11 mouse cellular contexts compared by ENCODE assay signal in genomic region chr12:33480975-33481374, GRCm38 (mm10). TPM values are rescaled to one million over a fixed set of nuclear protein-coding genes. Genes with fewer than 3 reads are reported as not detected.
DNase-seq lines count a peak whose midpoint lies in the region; ATAC-seq and TF ChIP-seq lines count a peak whose summit lies in the region.
"Had no signal": no experiment of that assay in that cellular context is flagged by ENCODE, and none has a peak within 500 bp of the region (broad histone marks: within the 10 kb centered on the region; RNA-seq: fewer than 3 reads in every experiment).

No protein-coding gene starts in this region.

- H3K4me2 ChIP-seq in intestine, postnatal 0 days (replicated peaks; ENCODE audit: low read depth): no peak overlapping the region
- no peak overlapping the region for H3K4me2 ChIP-seq in intestine, embryonic 15.5 days (replicated peaks)
- no peak overlapping the region for H3K4me2 ChIP-seq in CH12.LX (ENCODE audit: insufficient read depth, low read depth, poor library complexity, severe bottlenecking)
- no peak overlapping the region for H3K4me2 ChIP-seq in hindbrain, postnatal 0 days (ENCODE audit: low read depth, low read length)
- H3K4me2 ChIP-seq: limb, embryonic 12.5 days had no signal

- DNase-seq in CH12.LX (ENCODE audit: extremely low read depth) (peak; percentile 26), R1 (ENCODE audit: low read depth, low spot score) (peak; percentile 28)
- DNase-seq in hindbrain, postnatal 0 days (ENCODE audit: low spot score): peak; percentile 75
- no peak for DNase-seq in cerebellum, adult 8-10 months
- DNase-seq in cerebellum, postnatal 25 days: no peak
- DNase-seq in thymus, postnatal 14 days: no peak
- DNase-seq: cerebellum, adult 9-11 months; gastrocnemius, postnatal 25 days had no signal

- H3K27me3 ChIP-seq in intestine, postnatal 0 days (replicated peaks; ENCODE audit: control insufficient read depth, insufficient read depth, low read length): no peaks in the 10 kb centered on the region
- H3K27me3 ChIP-seq in intestine, embryonic 15.5 days (replicated peaks): no peaks in the 10 kb centered on the region
- no peaks in the 10 kb centered on the region for H3K27me3 ChIP-seq in CH12.LX (replicated peaks)
- H3K27me3 ChIP-seq in hindbrain, postnatal 0 days (ENCODE audit: insufficient read depth, low read length): no peaks in the 10 kb centered on the region
- H3K27me3 ChIP-seq: limb, embryonic 12.5 days had no signal

- no peak overlapping the region for H3K4me3 ChIP-seq in intestine, postnatal 0 days (ENCODE audit: low read depth, low read length)
- H3K4me3 ChIP-seq in intestine, embryonic 15.5 days (replicated peaks): no peak overlapping the region
- H3K4me3 ChIP-seq in CH12.LX (replicated peaks in 1 of 3; ENCODE audit: low read depth in 2 of 3, low read length in 2 of 3, poor library complexity in 1 of 3): no peak overlapping the region
- H3K4me3 ChIP-seq in hindbrain, postnatal 0 days (ENCODE audit: low read length): no peak overlapping the region
- H3K4me3 ChIP-seq: limb, embryonic 12.5 days had no signal

- H3K9me3 ChIP-seq in intestine, postnatal 0 days (ENCODE audit: control insufficient read depth): no peaks in the 10 kb centered on the region
- no peaks in the 10 kb centered on the region for H3K9me3 ChIP-seq in intestine, embryonic 15.5 days
- H3K9me3 ChIP-seq in CH12.LX (replicated peaks; ENCODE audit: low read length): no peaks in the 10 kb centered on the region
- no peaks in the 10 kb centered on the region for H3K9me3 ChIP-seq in hindbrain, postnatal 0 days (ENCODE audit: low read length)
- H3K9me3 ChIP-seq: limb, embryonic 12.5 days had no signal

- ATAC-seq in intestine, postnatal 0 days: no peak
- no peak for ATAC-seq in intestine, embryonic 15.5 days
- ATAC-seq in hindbrain, postnatal 0 days: 0 out of 2 replicates have a peak, but pooled peaks have one; percentile 29

- TF ChIP-seq CTCF in intestine, postnatal 0 days (IDR thresholded peaks at IDR 0.05; ENCODE audit: low read depth): peak; percentile 63
- TF ChIP-seq CTCF in CH12.LX (conservative IDR thresholded peaks at IDR 0.05 in 1 of 2, IDR thresholded peaks at IDR 0.05 in 1 of 2; ENCODE audit: low read depth in 2 of 2, low read length in 2 of 2): peak in 1 of 2 experiments; percentile 77; a peak in 2 of 4 replicates
- peak; percentile 72 for TF ChIP-seq CTCF in hindbrain, postnatal 0 days (IDR thresholded peaks at IDR 0.05; ENCODE audit: low read depth)

- no peak overlapping the region for H3K9ac ChIP-seq in intestine, postnatal 0 days (ENCODE audit: low read depth, low read length)
- H3K9ac ChIP-seq in intestine, embryonic 15.5 days: no peak overlapping the region
- no peak overlapping the region for H3K9ac ChIP-seq in CH12.LX (ENCODE audit: insufficient read depth, low read depth)
- H3K9ac ChIP-seq in hindbrain, postnatal 0 days (replicated peaks; ENCODE audit: low read length): no peak overlapping the region
- H3K9ac ChIP-seq: limb, embryonic 12.5 days had no signal

- no peak for TF ChIP-seq EP300 in CH12.LX (IDR thresholded peaks at IDR 0.05; ENCODE audit: low read length)

- H3K79me2 ChIP-seq in CH12.LX (replicated peaks; ENCODE audit: control insufficient read depth, extremely low read depth, insufficient read depth, poor library complexity, severe bottlenecking): no peaks in the 10 kb centered on the region

- no peaks in the 10 kb centered on the region for H3K4me1 ChIP-seq in intestine, postnatal 0 days (replicated peaks; ENCODE audit: control insufficient read depth, insufficient read depth, low read length)
- no peaks in the 10 kb centered on the region for H3K4me1 ChIP-seq in intestine, embryonic 15.5 days (replicated peaks)
- no peaks in the 10 kb centered on the region for H3K4me1 ChIP-seq in CH12.LX (ENCODE audit: control insufficient read depth in 1 of 2, insufficient read depth in 2 of 2)
- H3K4me1 ChIP-seq in hindbrain, postnatal 0 days (ENCODE audit: insufficient read depth, low read length): no peaks in the 10 kb centered on the region
- H3K4me1 ChIP-seq: limb, embryonic 12.5 days had no signal

- WGBS in intestine, postnatal 0 days: 24% methylated on average over 5 of the region's 5 CpGs
- 26% methylated on average over 5 of the region's 5 CpGs for WGBS in intestine, embryonic 15.5 days
- WGBS in hindbrain, postnatal 0 days: 21% methylated on average over 5 of the region's 5 CpGs

- H3K27ac ChIP-seq in intestine, postnatal 0 days (ENCODE audit: low read depth, low read length): no peak overlapping the region
- H3K27ac ChIP-seq in intestine, embryonic 15.5 days: no peak overlapping the region
- H3K27ac ChIP-seq in CH12.LX (ENCODE audit: insufficient read depth, low read depth): no peak overlapping the region
- H3K27ac ChIP-seq in hindbrain, postnatal 0 days: no peak overlapping the region
- H3K27ac ChIP-seq: limb, embryonic 12.5 days had no signal

- dilution Hi-C loops in CH12.LX (cut with MboI; ENCODE audit: extremely low pct_ligation_motif_present, extremely low pct_unique_long_range_greater_than_20kb, low sequenced_read_pairs): no loop called here

- in situ Hi-C loops in CH12.LX (cut with MboI; ENCODE audit: low pct_ligation_motif_present, low pct_unique_long_range_greater_than_20kb, low sequenced_read_pairs): no loop called here

- no peak for TF ChIP-seq POLR2A in CH12.LX (IDR thresholded peaks at IDR 0.05; ENCODE audit: low read depth, low read length)

- TF ChIP-seq RAD21 in CH12.LX (IDR thresholded peaks at IDR 0.05; ENCODE audit: low read depth, low read length): peak; percentile 85

- no peaks in the 10 kb centered on the region for H3K36me3 ChIP-seq in intestine, postnatal 0 days (ENCODE audit: control insufficient read depth, insufficient read depth)
- no peaks in the 10 kb centered on the region for H3K36me3 ChIP-seq in intestine, embryonic 15.5 days
- no peaks in the 10 kb centered on the region for H3K36me3 ChIP-seq in CH12.LX (replicated peaks in 1 of 2; ENCODE audit: control insufficient read depth in 1 of 2, insufficient read depth in 1 of 2, low read length in 1 of 2)
- no peaks in the 10 kb centered on the region for H3K36me3 ChIP-seq in hindbrain, postnatal 0 days (ENCODE audit: insufficient read depth, low read length)
- H3K36me3 ChIP-seq: limb, embryonic 12.5 days had no signal

TF ChIP-seq in CH12.LX, 34 proteins besides CTCF, POLR2A, EP300 and RAD21:
- TF ChIP-seq MAX (IDR thresholded peaks at IDR 0.05; ENCODE audit: low read length) (no peak), ZC3H11A (IDR thresholded peaks at IDR 0.05; ENCODE audit: low read depth, low read length) (peak; percentile 17; the same call in 1 of the 2 replicates), SMC3 (IDR thresholded peaks at IDR 0.05; ENCODE audit: low read depth, low read length) (peak; percentile 59)

RNA-seq across cellular contexts. Expression of gene Twistnb, which starts 51.5 kb away (rescaled TPM):
- polyA plus RNA-seq in intestine, postnatal 0 days (2015; fragmentation: Nextera tagmentation; extraction: Ambion mirVana): 48.2 and 51.4 TPM in 2 replicates
- polyA plus RNA-seq in intestine, embryonic 15.5 days (2015; fragmentation: Nextera tagmentation; extraction: Ambion mirVana): 49.9 and 51.1 TPM in 2 replicates
- total RNA-seq in CH12.LX (2012; rRNA removed) (19.2 and 20.5 TPM in 2 replicates), CH12.LX (2014; rRNA removed) (51.2 and 60.2 TPM in 2 replicates)
- 33.1 and 34.4 TPM in 2 replicates for polyA plus RNA-seq in CH12.LX (2012; ENCODE audit: insufficient read length, low read depth)
- total RNA-seq in hindbrain, postnatal 0 days (2014; rRNA removed): 19.2 and 20.6 TPM in 2 replicates
- 59.3 and 65.1 TPM in 2 replicates for polyA plus RNA-seq in hindbrain, postnatal 0 days (2015; fragmentation: Nextera tagmentation; extraction: Ambion mirVana)

Comparison
In these comparisons a context has a peak if more than half of its experiments do, and no peak if none do; other contexts are left out.
1. DNase-seq: peak in CH12.LX (single experiment), R1 (single experiment) and hindbrain, postnatal 0 days (single experiment); none in cerebellum, adult 8-10 months (single experiment), cerebellum, postnatal 25 days (0 of 2) and thymus, postnatal 14 days (single experiment).